Mouse (Mus musculus): ENCODE data around the gene Cd164l2. TPM values are rescaled to one million over a fixed set of nuclear protein-coding genes. Genes with fewer than 3 reads are reported as not detected.

The Cd164l2 gene
- polyA plus RNA-seq, 1 experiment = not detected

DNA sequence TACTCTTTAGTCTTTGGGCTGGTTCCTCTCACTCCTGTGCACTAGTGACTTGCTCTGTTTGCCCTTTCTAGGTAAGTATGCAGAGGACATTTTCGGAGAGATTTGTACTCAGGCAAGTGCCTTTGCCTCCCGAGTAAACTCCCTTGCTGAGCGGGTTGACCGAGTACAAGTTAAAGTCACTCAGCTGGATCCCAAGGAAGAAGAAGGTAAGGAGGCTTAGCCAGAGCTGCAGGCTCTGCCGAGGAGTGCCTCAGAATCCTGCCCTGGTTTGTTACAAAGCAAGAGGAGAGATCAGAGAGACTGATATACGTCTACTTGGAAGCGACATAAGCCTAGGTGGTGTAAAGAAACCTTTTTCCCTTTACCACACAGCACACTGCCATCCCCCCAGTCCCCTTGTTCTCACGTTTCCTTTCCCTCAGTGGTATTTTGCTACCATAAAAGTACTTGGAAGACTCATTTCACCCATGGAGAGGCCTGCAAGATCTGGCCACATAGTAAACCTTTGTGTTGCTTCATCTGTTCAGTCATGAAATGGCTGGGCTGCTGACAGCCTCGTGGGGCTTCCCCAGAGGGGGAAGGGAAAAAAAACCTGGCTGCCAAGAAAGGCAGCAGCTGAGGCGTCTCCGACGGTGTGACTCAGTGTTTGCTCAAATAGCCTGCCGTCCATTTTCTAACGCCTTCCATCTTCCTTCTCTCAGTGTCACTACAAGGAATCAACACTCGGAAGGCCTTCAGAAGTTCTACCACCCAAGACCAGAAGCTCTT is 26.8 kb upstream of the Cd164l2 start:
- WGBS = 82% methylated on average over 15 of the region's 15 CpGs
- Histone ChIP-seq H3K27ac (ENCODE audit: control insufficient read depth, insufficient read depth, low read depth, low read length, poor library complexity) (no peak overlapping the region), H3K4me3 (replicated peaks; ENCODE audit: control insufficient read depth, low read depth, low read length) (no peak overlapping the region), H3K4me1 (ENCODE audit: control insufficient read depth, insufficient read depth, low read length) (no peaks in the 10 kb centered on the region)
- no peak for TF ChIP-seq CTCF (IDR thresholded peaks at IDR 0.05; ENCODE audit: control insufficient read depth, insufficient read depth, low read length)
- TF ChIP-seq POLR2A (IDR thresholded peaks at IDR 0.05; ENCODE audit: borderline replicate concordance, control insufficient read depth, low read depth, low read length) = no peak

GRCm38 (mm10) chr4:133185893-133186292 is 26.0 kb upstream of the Cd164l2 start:
- TF ChIP-seq POLR2A (IDR thresholded peaks at IDR 0.05; ENCODE audit: borderline replicate concordance, control insufficient read depth, low read depth, low read length) (no peak), CTCF (IDR thresholded peaks at IDR 0.05; ENCODE audit: control insufficient read depth, insufficient read depth, low read length) (no peak)
- Histone ChIP-seq H3K4me1 (ENCODE audit: control insufficient read depth, insufficient read depth, low read length) (no peaks in the 10 kb centered on the region), H3K4me3 (replicated peaks; ENCODE audit: control insufficient read depth, low read depth, low read length) (no peak overlapping the region), H3K27ac (ENCODE audit: control insufficient read depth, insufficient read depth, low read depth, low read length, poor library complexity) (no peak overlapping the region)
- WGBS = 95% methylated on average over 8 of the region's 8 CpGs

DNA sequence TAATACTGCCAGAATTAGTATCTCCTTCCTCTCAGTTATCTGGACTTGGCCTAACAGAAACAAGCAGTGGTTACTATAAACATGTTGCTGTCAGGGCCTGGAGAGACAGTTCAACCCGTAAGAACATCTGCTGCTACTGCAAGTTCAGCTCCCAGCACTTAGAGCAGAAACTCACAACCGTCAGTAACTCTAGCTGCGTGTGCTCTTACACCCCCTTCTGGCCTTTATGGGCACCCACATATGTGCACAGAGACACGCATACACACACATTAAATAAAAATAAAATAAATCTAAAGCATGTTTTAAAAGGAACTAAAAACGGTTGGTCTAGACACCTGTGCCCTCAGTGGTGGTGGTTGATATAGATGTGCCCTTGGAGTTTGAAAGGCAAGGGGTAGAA is 25.1 kb upstream of the Cd164l2 start:
- Histone ChIP-seq H3K4me3 (replicated peaks; ENCODE audit: control insufficient read depth, low read depth, low read length) (no peak overlapping the region), H3K27ac (ENCODE audit: control insufficient read depth, insufficient read depth, low read depth, low read length, poor library complexity) (no peak overlapping the region), H3K4me1 (ENCODE audit: control insufficient read depth, insufficient read depth, low read length) (no peaks in the 10 kb centered on the region)
- TF ChIP-seq CTCF (IDR thresholded peaks at IDR 0.05; ENCODE audit: control insufficient read depth, insufficient read depth, low read length) (peak; percentile 28; the same call in 1 of the 2 replicates), POLR2A (IDR thresholded peaks at IDR 0.05; ENCODE audit: borderline replicate concordance, control insufficient read depth, low read depth, low read length) (no peak)
- WGBS = 85% methylated on average over 5 of the region's 5 CpGs

GRCm38 (mm10) chr4:133189396-133189795 is 22.5 kb upstream of the Cd164l2 start:
- TF ChIP-seq CTCF (IDR thresholded peaks at IDR 0.05; ENCODE audit: control insufficient read depth, insufficient read depth, low read length) = no peak
- no peak for TF ChIP-seq POLR2A (IDR thresholded peaks at IDR 0.05; ENCODE audit: borderline replicate concordance, control insufficient read depth, low read depth, low read length)
- no peak overlapping the region for H3K4me3 ChIP-seq (replicated peaks; ENCODE audit: control insufficient read depth, low read depth, low read length)
- H3K27ac ChIP-seq (ENCODE audit: control insufficient read depth, insufficient read depth, low read depth, low read length, poor library complexity) = no peak overlapping the region
- WGBS = 92% methylated on average over 10 of the region's 10 CpGs
- no peaks in the 10 kb centered on the region for H3K4me1 ChIP-seq (ENCODE audit: control insufficient read depth, insufficient read depth, low read length)

- TF ChIP-seq POLR2A (IDR thresholded peaks at IDR 0.05; ENCODE audit: borderline replicate concordance, control insufficient read depth, low read depth, low read length) (no peak), CTCF (IDR thresholded peaks at IDR 0.05; ENCODE audit: control insufficient read depth, insufficient read depth, low read length) (no peak)
- WGBS = 88% methylated on average over 11 of the region's 11 CpGs
- H3K27ac ChIP-seq (ENCODE audit: control insufficient read depth, insufficient read depth, low read depth, low read length, poor library complexity) = no peak overlapping the region
- no peak overlapping the region for H3K4me3 ChIP-seq (replicated peaks; ENCODE audit: control insufficient read depth, low read depth, low read length)
- no peaks in the 10 kb centered on the region for H3K4me1 ChIP-seq (ENCODE audit: control insufficient read depth, insufficient read depth, low read length)
Observed at GRCm38 (mm10) chr4:133194482-133194881, 17.4 kb upstream of the Cd164l2 start.

GRCm38 (mm10) chr4:133195014-133195413 is 16.9 kb upstream of the Cd164l2 start:
- WGBS = 71% methylated on average over 4 of the region's 4 CpGs
- no peak overlapping the region for H3K4me3 ChIP-seq (replicated peaks; ENCODE audit: control insufficient read depth, low read depth, low read length)
- TF ChIP-seq POLR2A (IDR thresholded peaks at IDR 0.05; ENCODE audit: borderline replicate concordance, control insufficient read depth, low read depth, low read length) (no peak), CTCF (IDR thresholded peaks at IDR 0.05; ENCODE audit: control insufficient read depth, insufficient read depth, low read length) (no peak)
- no peaks in the 10 kb centered on the region for H3K4me1 ChIP-seq (ENCODE audit: control insufficient read depth, insufficient read depth, low read length)
- H3K27ac ChIP-seq (ENCODE audit: control insufficient read depth, insufficient read depth, low read depth, low read length, poor library complexity) = no peak overlapping the region

DNA sequence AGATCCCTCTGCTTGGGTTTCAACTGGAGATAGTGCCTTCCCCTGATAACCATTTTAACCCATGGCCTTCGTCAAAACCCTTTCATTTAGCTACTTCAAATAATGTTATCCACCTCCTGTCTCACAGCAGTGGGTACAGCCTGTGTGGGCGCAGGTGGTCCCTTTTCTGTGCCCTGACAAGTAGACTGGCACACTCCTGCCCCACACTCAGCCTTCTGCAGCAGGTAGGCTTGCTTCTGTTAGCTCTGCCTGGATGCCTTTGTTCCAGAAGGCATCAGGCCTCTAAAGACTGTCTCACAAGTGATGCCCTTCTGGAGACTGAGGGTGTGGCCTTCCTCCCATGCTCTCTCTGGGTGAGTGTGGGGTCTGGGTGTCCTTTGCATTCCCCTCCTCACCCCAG is 15.8 kb upstream of the Cd164l2 start:
- WGBS = 76% methylated on average over 2 of the region's 2 CpGs
- H3K4me3 ChIP-seq (replicated peaks; ENCODE audit: control insufficient read depth, low read depth, low read length) = no peak overlapping the region
- no peak overlapping the region for H3K27ac ChIP-seq (ENCODE audit: control insufficient read depth, insufficient read depth, low read depth, low read length, poor library complexity)
- no peak for TF ChIP-seq CTCF (IDR thresholded peaks at IDR 0.05; ENCODE audit: control insufficient read depth, insufficient read depth, low read length)
- TF ChIP-seq POLR2A (IDR thresholded peaks at IDR 0.05; ENCODE audit: borderline replicate concordance, control insufficient read depth, low read depth, low read length) = no peak
- peaks cover 2% of the 10 kb centered on the region for H3K4me1 ChIP-seq (ENCODE audit: control insufficient read depth, insufficient read depth, low read length)

GRCm38 (mm10) chr4:133196852-133197251 is 15.1 kb upstream of the Cd164l2 start:
- Histone ChIP-seq H3K27ac (ENCODE audit: control insufficient read depth, insufficient read depth, low read depth, low read length, poor library complexity) (no peak overlapping the region), H3K4me1 (ENCODE audit: control insufficient read depth, insufficient read depth, low read length) (peaks cover 2% of the 10 kb centered on the region), H3K4me3 (replicated peaks; ENCODE audit: control insufficient read depth, low read depth, low read length) (no peak overlapping the region)
- 37% methylated on average over 7 of the region's 7 CpGs for WGBS
- TF ChIP-seq POLR2A (IDR thresholded peaks at IDR 0.05; ENCODE audit: borderline replicate concordance, control insufficient read depth, low read depth, low read length) (no peak), CTCF (IDR thresholded peaks at IDR 0.05; ENCODE audit: control insufficient read depth, insufficient read depth, low read length) (no peak)

All from bone marrow, adult 2 months (tissue).